Mouse (Mus musculus) forebrain, embryonic 11.5 days (tissue): ENCODE measurements at regions not wholly inside any gene's neighbourhood (a gene's known extent, or its start where the extent isn't known, plus 50 kb on each side); places are given as distances from the start of the nearest gene placed in this dataset.
"Not testable (repeated sequence)": the region's sequence is repeated elsewhere in the genome, so short reads cannot be mapped to it uniquely, and the experiment has no call there.

Experiments
- ATAC-seq: fragments of 200-750 bp; cut with Nextera tagmentation; replicated peaks from 2 replicates; pipeline ENCODE4 v1.8.0; 2017; ENCODE audit warnings: moderate TSS enrichment; ENCODE audit not compliant: low FRiP score
- DNase-seq: peaks from one replicate; pipeline ENCODE4 v3.0.0-alpha.2; 2017; ENCODE audit warnings: low spot score
- H3K27ac ChIP-seq: fragments of 300-500 bp; sonication (generic); 2 replicates; pipeline ENCODE4 v1.5.1; 2014; ENCODE audit warnings: low read depth, low read length
- H3K27me3 ChIP-seq: fragments of 300-500 bp; sonication (generic); 2 replicates; pipeline ENCODE4 v1.6.1; 2014; ENCODE audit warnings: mild to moderate bottlenecking, low read length, mixed read lengths; ENCODE audit not compliant: control insufficient read depth, insufficient read depth
- H3K36me3 ChIP-seq: fragments of 300-500 bp; sonication (generic); 2 replicates; pipeline ENCODE4 v1.6.1; 2014; ENCODE audit warnings: mild to moderate bottlenecking, low read length, moderate library complexity, mixed read lengths; ENCODE audit not compliant: control insufficient read depth, insufficient read depth
- H3K4me1 ChIP-seq: fragments of 300-500 bp; sonication (generic); replicated peaks from 2 replicates; pipeline ENCODE4 v1.6.1; 2014; ENCODE audit warnings: low read length, mixed read lengths; ENCODE audit not compliant: control insufficient read depth, insufficient read depth
- H3K4me2 ChIP-seq: fragments of 300-500 bp; sonication (generic); 2 replicates; pipeline ENCODE4 v1.6.1; 2014; ENCODE audit warnings: low read depth, mild to moderate bottlenecking, low read length, moderate library complexity, mixed read lengths; ENCODE audit not compliant: severe bottlenecking
- H3K4me3 ChIP-seq: fragments of 300-500 bp; sonication (generic); 2 replicates; pipeline ENCODE4 v1.5.1; 2014; ENCODE audit warnings: low read depth, low read length
- H3K9ac ChIP-seq: fragments of 300-500 bp; sonication (generic); 2 replicates; pipeline ENCODE4 v1.6.1; 2014; ENCODE audit warnings: low read length
- H3K9me3 ChIP-seq: fragments of 300-500 bp; sonication (generic); 2 replicates; pipeline ENCODE4 v1.6.1; 2016; ENCODE audit warnings: low read length, mixed read lengths; ENCODE audit not compliant: control insufficient read depth
- WGBS: fragments of 180-500 bp; shearing (Covaris S2); extraction: QIAGEN DNeasy Blood & Tissue Kit; methylation state at CpG from one replicate; pipeline ENCODE4 v1.1.7; 2014; 5-methylcytosine and 5-hydroxymethylcytosine counted together

DNA sequence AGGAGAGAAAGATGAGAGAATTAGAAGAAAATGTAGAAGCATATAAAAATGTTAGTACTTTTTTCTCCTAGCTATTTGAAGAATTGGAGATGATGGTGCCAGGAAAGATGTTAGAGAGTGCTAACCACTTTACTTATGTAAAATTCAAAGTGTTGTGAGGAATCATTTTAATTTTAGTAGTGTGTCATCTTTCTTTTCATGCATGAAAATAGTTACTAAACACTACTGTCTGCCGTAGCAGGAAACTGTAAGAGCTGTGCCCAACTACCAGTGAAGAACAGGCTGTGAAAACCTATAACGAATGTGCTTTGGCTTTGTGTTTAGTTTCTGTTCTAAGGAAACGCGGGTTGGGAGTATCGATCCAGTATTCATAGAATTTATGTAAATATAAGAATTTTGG lies 403.1 kb downstream of the Zpld1 start:
- no peak overlapping the region for H3K9ac ChIP-seq
- ATAC-seq: no peak
- no peaks in the 10 kb centered on the region for H3K4me1 ChIP-seq
- H3K36me3 ChIP-seq: no peaks in the 10 kb centered on the region
- DNase-seq: no peak
- 94% methylated on average over 5 of the region's 5 CpGs for WGBS
- no peaks in the 10 kb centered on the region for H3K9me3 ChIP-seq
- H3K4me2 ChIP-seq: no peak overlapping the region
- H3K27ac ChIP-seq: no peak overlapping the region
- no peak overlapping the region for H3K4me3 ChIP-seq
- H3K27me3 ChIP-seq: no peaks in the 10 kb centered on the region

DNA sequence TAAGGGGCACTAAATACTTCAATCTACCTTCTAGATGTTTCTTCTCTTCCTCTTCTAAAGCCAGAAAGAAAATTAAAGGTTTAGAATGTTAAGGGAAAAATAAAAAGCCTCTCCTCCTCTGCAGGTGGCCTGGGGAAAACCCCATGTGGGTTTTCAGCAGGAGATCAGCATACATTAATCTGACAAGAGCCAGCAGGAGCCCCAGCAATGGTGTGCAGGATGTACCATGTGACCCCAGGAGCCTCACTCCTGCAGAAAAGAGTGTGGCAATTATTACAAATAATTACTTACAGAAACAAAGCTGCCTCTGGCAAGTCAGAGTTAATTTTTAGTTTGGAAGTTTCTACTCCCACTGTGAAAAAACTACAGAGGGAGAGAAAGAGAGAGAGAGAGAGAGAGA lies 440.4 kb downstream of the Zpld1 start:
- Histone ChIP-seq H3K27me3 (no peaks in the 10 kb centered on the region), H3K4me1 (peaks cover 2% of the 10 kb centered on the region; the same call in 1 of the 2 replicates), H3K27ac (no peak overlapping the region), H3K4me2 (no peak overlapping the region), H3K4me3 (no peak overlapping the region), H3K9me3 (no peaks in the 10 kb centered on the region), H3K36me3 (no peaks in the 10 kb centered on the region), H3K9ac (no peak overlapping the region)
- ATAC-seq: peak; percentile 76
- DNase-seq: no peak

DNA sequence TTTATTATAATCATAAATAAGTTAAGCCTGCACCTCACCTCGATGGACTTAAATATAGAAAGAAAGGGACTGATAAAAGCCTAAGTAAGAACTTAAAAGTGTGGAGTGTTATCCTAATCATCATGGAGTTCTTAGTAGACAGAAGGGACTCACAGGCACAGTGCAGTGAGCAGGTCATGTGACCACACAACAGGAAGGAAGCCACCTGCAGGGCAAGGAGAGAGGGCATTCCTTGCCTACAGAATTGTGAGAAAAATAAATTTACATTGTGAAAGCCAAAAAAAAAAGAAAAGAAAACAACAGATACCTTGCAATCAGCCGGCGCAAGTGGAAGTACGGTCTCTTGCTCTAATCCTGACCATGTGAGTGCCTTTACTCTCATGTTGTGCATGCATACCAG lies 454.8 kb downstream of the Zpld1 start:
- H3K4me1 ChIP-seq, H3K27ac ChIP-seq, H3K9ac ChIP-seq, H3K36me3 ChIP-seq, H3K4me3 ChIP-seq, H3K9me3 ChIP-seq, H3K4me2 ChIP-seq, H3K27me3 ChIP-seq, ATAC-seq, DNase-seq: not testable (repeated sequence)
- WGBS: 97% methylated on average over 3 of the region's 4 CpGs
